Mouse (Mus musculus) lung, adult 10 weeks (tissue): Measurements from ENCODE around the gene Gon7. TPM values are rescaled to one million over a fixed set of nuclear protein-coding genes. Genes with fewer than 3 reads are reported as not detected.

Experiments
- polyA plus RNA-seq: library from polyadenylated mRNA; stranded (reverse); fragments of 350-450 nt; fragmentation: Illumina TruSeq; extraction: RNeasy Lipid Tissue Mini Kit (QIAGEN cat#74804); gene quantifications from one replicate; pipeline ENCODE4 v1.2.3, GENCODE M21; 2014; ENCODE audit warnings: low read depth, low replicate concordance; ENCODE audit not compliant: insufficient read depth

The Gon7 gene
- polyA plus RNA-seq, result 6.0 TPM

DNA sequence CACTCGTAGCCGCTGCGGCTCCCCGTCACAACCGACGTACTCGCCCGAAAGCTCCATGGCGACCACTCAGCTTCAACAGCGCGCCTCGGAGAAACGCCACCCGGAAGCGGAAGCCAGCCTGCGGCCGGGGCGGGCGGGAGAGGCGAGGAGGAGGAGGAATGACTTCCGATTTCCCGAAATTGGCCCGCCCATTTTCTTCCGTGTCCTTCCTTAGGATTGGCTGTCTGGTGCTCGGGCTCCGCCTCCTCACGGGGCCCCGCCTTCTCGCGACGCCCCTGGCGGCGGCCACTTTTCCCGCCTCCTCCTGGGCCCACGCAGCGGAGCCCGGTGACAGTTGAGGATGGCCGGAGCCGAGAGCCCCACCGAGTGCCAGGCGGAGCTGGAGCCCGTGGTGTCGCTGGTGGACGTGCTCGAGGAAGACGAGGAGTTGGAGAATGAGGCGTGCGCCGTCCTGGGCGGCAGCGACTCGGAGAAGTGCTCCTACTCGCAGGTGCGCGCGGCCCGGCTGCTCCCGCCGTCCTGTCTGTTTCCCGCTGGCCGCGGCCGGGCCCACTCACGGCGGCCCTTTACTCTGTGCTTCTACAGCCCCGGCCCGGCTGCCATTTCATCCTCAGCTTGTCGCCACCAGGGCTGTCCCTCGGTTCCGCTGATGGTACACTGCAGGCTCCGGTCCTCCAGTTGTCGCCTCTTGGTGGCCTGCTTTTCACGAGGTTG lies at the start of gene Gon7, which contains the start of the genes Gm28051 and Ubr7:
Gene Gon7, minus strand, starts transcription at position 115 of the 714 bp plus-strand sequence.
Gene Gm28051, minus strand, starts transcription at position 77 of the 714 bp plus-strand sequence.
Gene Ubr7, plus strand, starts transcription at position 279 of the 714 bp plus-strand sequence.

DNA sequence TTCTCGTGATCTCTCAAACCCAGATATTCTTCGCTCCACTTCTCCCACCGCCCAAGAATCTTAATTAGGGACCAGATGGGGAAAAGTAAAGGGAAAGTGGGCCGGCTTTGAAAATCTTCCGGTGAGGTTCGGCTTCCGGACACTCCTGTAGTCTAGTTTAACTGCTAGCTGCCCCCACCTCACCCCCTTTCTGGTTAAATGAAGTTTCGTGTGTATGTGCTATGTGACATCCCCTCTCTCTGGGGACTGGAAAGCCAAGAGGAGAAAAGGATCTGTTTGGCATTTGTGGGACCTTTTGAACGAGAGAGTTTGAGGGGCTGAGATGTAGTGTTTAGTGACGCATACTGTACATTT lies 777 bp upstream of the Gon7 start, which contains the start of gene Gm20604:
Gene Gm20604, minus strand, starts transcription at position 270 of the 354 bp plus-strand sequence.

DNA sequence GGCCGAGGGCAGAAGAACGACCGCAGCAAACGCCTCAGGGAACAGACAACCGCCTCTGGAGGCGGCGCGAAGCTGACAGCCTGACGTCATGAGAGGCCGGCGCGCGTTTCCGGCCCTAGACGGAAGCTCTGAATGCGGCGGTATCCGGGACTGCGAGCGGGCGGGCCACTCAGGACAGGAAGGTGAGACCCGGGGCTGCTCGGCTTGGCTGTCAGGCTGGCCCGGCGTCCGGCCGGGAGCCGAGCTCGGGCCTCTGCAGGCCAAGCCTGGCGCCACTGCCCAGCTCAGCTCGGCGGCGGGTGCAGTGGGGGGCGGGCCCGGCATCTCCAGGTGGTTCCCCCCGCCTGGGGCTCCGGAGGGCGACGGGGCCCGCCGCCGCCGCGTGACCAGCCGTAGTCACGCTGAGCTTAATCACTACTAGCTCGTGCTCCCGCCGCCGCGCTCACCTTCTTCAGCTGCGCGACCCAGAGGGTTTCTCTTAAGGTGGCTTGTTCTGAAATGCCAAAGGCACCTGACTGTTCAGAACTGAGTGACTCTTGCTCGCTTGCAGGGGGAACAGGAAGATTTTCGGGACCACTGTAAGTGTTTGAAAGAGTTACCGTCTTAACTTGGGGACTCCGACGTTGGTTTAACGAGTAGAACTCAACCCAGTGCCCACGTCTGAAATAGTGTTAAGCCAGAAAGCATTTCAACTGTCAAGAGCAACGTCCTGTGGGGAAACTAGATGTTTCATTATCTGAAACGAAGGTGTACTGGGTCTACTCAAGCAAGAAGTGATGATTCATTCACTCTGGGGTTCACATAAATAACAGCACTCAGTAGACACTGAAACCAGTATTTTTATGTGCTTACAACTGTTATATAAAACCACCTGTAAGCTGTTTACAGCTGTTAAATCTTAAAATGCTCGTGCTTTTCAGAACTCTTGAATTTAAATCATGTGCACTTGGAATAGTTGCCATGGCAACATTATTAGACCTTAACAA lies 13.7 kb downstream of the Gon7 start, which contains the start of the genes Moap1 and Tmem251:
Gene Moap1, minus strand, starts transcription at position 73 of the 986 bp plus-strand sequence.
Gene Tmem251, plus strand, starts transcription at position 174 of the 986 bp plus-strand sequence.

DNA sequence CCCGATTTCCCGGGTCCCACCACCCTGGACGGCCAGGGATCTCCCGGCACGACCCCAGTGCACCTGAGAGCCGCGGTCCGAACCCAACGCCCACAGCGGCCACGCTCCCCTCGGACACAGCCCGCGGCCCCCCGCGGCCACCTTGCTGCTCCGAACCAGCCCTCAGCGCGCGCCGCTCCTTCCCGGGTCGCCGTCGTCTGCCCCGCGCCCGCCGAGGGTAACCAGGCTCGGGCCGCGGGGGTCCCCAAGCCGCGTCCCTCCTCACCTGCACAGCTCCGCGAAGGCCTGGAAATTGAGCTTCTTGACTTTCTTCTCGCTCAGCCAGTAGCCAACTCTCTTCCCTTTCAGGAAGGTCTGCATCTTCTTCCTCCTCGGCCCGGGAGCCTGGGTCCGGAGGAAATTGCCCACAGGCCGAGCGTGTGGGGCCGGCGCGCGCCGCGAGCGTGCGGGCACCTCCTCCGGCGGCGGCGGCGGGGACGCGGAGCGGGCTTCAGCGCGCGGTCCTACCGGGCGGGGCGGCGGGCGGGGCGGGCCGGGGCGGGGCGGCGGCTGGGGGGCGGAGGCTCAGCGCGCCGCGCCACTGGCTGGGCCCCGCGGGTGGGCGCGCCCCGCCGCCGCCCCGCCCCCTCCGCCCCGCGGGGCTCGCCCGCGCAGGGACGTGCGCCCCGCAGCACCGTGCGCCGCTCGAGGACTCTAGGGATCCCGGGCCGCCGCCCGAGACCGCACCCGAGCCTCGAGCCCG lies 53.0 kb downstream of the Gon7 start, which contains the start of gene Itpk1:
Gene Itpk1, minus strand, starts transcription at position 474 of the 742 bp plus-strand sequence.

Other genes starting within 250 kb of the Gon7 start
- not detected for gene Chga, start 202.8 kb downstream of the Gon7 start, polyA plus RNA-seq
- gene Itpk1, start 52.9 kb downstream of the Gon7 start, polyA plus RNA-seq, result 14.9 TPM
- 2.8 TPM for gene Moap1, start 14.1 kb downstream of the Gon7 start, polyA plus RNA-seq
- 4.8 TPM for gene Tmem251, start 14.0 kb downstream of the Gon7 start, polyA plus RNA-seq
- gene Gm28051, start within 50 bp of the Gon7 start, polyA plus RNA-seq, result not detected
- gene Ubr7, start 164 bp upstream of the Gon7 start, polyA plus RNA-seq, result 15.6 TPM
- 4.9 TPM for gene Gm20604, start 869 bp upstream of the Gon7 start, polyA plus RNA-seq
- gene Btbd7, start 120.7 kb upstream of the Gon7 start, polyA plus RNA-seq, result 9.9 TPM
- not detected for gene Cox8c, start 141.5 kb upstream of the Gon7 start, polyA plus RNA-seq
- 0.71 TPM for gene Unc79, start 191.1 kb upstream of the Gon7 start, polyA plus RNA-seq